Mouse (Mus musculus) forebrain, embryonic 16.5 days (tissue): ENCODE results near the gene Pde6d. TPM values are rescaled to one million over a fixed set of nuclear protein-coding genes. Genes with fewer than 3 reads are reported as not detected.

ENCODE experiments used
- ATAC-seq: fragments of 200-750 bp; cut with Nextera tagmentation; 2 replicates; pipeline ENCODE4 v1.8.0; 2017; ENCODE audit warnings: mild to moderate bottlenecking, moderate library complexity
- H3K27ac ChIP-seq: fragments of 300-500 bp; sonication (generic); 2 replicates; pipeline ENCODE4 v1.5.1; 2014; ENCODE audit warnings: low read length, control low read depth
- H3K27me3 ChIP-seq: fragments of 300-500 bp; sonication (generic); replicated peaks from 2 replicates; pipeline ENCODE4 v1.6.1; 2014; ENCODE audit warnings: low read length; ENCODE audit not compliant: control insufficient read depth, insufficient read depth
- H3K36me3 ChIP-seq: fragments of 300-500 bp; sonication (generic); 2 replicates; pipeline ENCODE4 v1.6.1; 2014; ENCODE audit not compliant: control insufficient read depth, insufficient read depth
- H3K4me1 ChIP-seq: fragments of 300-500 bp; sonication (generic); replicated peaks from 2 replicates; pipeline ENCODE4 v1.6.1; 2014; ENCODE audit warnings: low read length; ENCODE audit not compliant: control insufficient read depth, insufficient read depth
- H3K4me2 ChIP-seq: fragments of 300-500 bp; sonication (generic); 2 replicates; pipeline ENCODE4 v1.6.1; 2014; ENCODE audit warnings: mild to moderate bottlenecking, low read length, control low read depth
- H3K4me3 ChIP-seq: fragments of 300-500 bp; sonication (generic); replicated peaks from 2 replicates; pipeline ENCODE4 v1.5.1; 2014; ENCODE audit warnings: mild to moderate bottlenecking, low read length, control low read depth
- H3K9ac ChIP-seq: fragments of 300-500 bp; sonication (generic); replicated peaks from 2 replicates; pipeline ENCODE4 v1.6.1; 2014; ENCODE audit warnings: low read depth, low read length, control low read depth
- H3K9me3 ChIP-seq: fragments of 300-500 bp; sonication (generic); 2 replicates; pipeline ENCODE4 v1.6.1; 2016; ENCODE audit warnings: low read length; ENCODE audit not compliant: control insufficient read depth
- WGBS: fragments of 180-500 bp; shearing (Covaris S2); extraction: QIAGEN DNeasy Blood & Tissue Kit; methylation state at CpG from one replicate; pipeline ENCODE4 v1.1.7; 2014; 5-methylcytosine and 5-hydroxymethylcytosine counted together
- polyA plus RNA-seq: library from polyadenylated mRNA; unstranded; fragments of >200 nt; fragmentation: Nextera tagmentation; extraction: Ambion mirVana; gene quantifications from 2 replicates; pipeline ENCODE4 v1.2.1, GENCODE M21; 2015

The Pde6d gene
- 88.7 and 90.1 TPM in 2 replicates for polyA plus RNA-seq

- peak within 1 kb of the TSS; percentile 56 for H3K4me2 ChIP-seq
- H3K27me3 ChIP-seq = no peaks in the 10 kb centered on the region
- H3K36me3 ChIP-seq = no peaks in the 10 kb centered on the region
- WGBS = under 1% methylated on average over 26 of the region's 26 CpGs
- ATAC-seq = peak; percentile 98
- H3K4me3 ChIP-seq = peak within 1 kb of the TSS; percentile 90
- H3K27ac ChIP-seq = peak within 1 kb of the TSS; percentile 57; the same call in 1 of the 2 replicates
- no peaks in the 10 kb centered on the region for H3K9me3 ChIP-seq
- peak within 1 kb of the TSS; percentile 94 for H3K9ac ChIP-seq
- H3K4me1 ChIP-seq = peaks cover 17% of the 10 kb centered on the region
Observed at GRCm38 (mm10) chr1:86582451-86583096, at the start of gene Pde6d, which contains the start of gene Cops7b. TSS of gene Pde6d (minus strand) at chr1:86582629. TSS of gene Cops7b (plus strand) at chr1:86582904.

DNA sequence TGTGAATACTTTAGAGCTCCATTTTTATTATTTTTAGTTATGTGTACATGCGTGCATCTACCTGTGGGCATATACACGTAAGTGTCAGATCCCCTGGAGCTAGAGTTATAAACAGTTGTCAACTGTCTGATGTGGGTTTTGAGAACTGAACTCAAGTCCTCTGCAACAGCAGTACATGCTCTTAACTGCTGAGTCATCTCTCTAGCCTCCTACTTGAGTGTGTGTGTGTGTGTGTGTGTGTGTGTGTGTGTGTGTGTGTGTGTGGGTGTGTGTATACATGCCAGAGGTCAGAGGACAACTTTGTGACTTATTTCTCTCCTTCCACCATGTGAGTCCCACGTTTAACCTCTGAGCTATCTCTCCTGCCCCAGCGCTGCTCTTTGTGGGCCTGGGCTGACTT lies 48.1 kb upstream of the Pde6d start:
- 0 out of 2 replicates have a peak, but pooled peaks cover 4% of the 10 kb centered on the region for H3K4me1 ChIP-seq
- 85% methylated on average over 4 of the region's 4 CpGs for WGBS
- no peak for ATAC-seq

GRCm38 (mm10) chr1:86629936-86630335 lies 47.5 kb upstream of the Pde6d start:
- ATAC-seq = no peak
- H3K36me3 ChIP-seq = no peaks in the 10 kb centered on the region
- H3K27ac ChIP-seq = no peak overlapping the region
- no peaks in the 10 kb centered on the region for H3K27me3 ChIP-seq
- no peak overlapping the region for H3K9ac ChIP-seq
- 34% methylated on average over 4 of the region's 4 CpGs for WGBS
- no peak overlapping the region for H3K4me3 ChIP-seq
- H3K4me2 ChIP-seq = no peak overlapping the region
- no peaks in the 10 kb centered on the region for H3K9me3 ChIP-seq
- H3K4me1 ChIP-seq = 0 out of 2 replicates have a peak, but pooled peaks cover 4% of the 10 kb centered on the region

More for the DNA sequence above, 48.1 kb upstream of the Pde6d start:
- Histone ChIP-seq H3K4me2 (no peak overlapping the region), H3K27me3 (no peaks in the 10 kb centered on the region), H3K9ac (no peak overlapping the region), H3K4me3 (no peak overlapping the region), H3K27ac (no peak overlapping the region), H3K36me3 (no peaks in the 10 kb centered on the region), H3K9me3 (no peaks in the 10 kb centered on the region)

GRCm38 (mm10) chr1:86628270-86628669 lies 45.8 kb upstream of the Pde6d start:
- Histone ChIP-seq H3K4me1 (no peaks in the 10 kb centered on the region), H3K4me2 (no peak overlapping the region), H3K27ac (no peak overlapping the region), H3K9ac (no peak overlapping the region), H3K36me3 (no peaks in the 10 kb centered on the region), H3K9me3 (no peaks in the 10 kb centered on the region), H3K27me3 (no peaks in the 10 kb centered on the region), H3K4me3 (no peak overlapping the region)
- WGBS = 81% methylated on average over 3 of the region's 3 CpGs
- no peak for ATAC-seq

GRCm38 (mm10) chr1:86623001-86624000 lies 40.9 kb upstream of the Pde6d start:
- Histone ChIP-seq H3K27ac (no peak overlapping the region), H3K9me3 (no peaks in the 10 kb centered on the region), H3K4me2 (no peak overlapping the region), H3K27me3 (no peaks in the 10 kb centered on the region), H3K9ac (no peak overlapping the region), H3K4me3 (no peak overlapping the region), H3K4me1 (no peaks in the 10 kb centered on the region), H3K36me3 (no peaks in the 10 kb centered on the region)
- 72% methylated on average over 16 of the region's 16 CpGs for whole genome bisulfite sequencing
- no peak for ATAC-seq

DNA sequence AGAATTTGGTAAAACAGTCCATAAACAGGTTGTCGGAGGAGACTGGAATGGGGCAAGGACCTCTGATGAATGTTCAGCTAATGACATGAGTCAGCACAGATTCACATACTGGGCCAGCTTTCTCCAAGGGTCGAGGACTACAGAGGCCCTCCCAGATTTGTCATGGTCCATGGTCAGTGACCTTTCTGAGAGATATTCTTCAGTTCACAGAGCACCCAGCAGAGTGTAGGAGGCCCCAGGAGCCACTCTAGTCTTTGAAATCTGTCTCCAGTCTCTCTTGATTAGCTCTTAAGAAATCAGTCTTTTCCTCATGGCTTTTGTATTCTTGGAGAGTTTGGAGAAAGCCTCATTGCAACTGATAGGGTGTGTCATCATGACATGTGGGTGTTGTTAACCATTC lies 39.9 kb upstream of the Pde6d start:
- no peaks in the 10 kb centered on the region for H3K27me3 ChIP-seq
- no peak overlapping the region for H3K27ac ChIP-seq
- no peaks in the 10 kb centered on the region for H3K4me1 ChIP-seq
- H3K4me3 ChIP-seq = no peak overlapping the region
- H3K4me2 ChIP-seq = no peak overlapping the region
- no peaks in the 10 kb centered on the region for H3K36me3 ChIP-seq
- H3K9me3 ChIP-seq = no peaks in the 10 kb centered on the region
- no peak for ATAC-seq
- WGBS = 73% methylated on average over 2 of the region's 2 CpGs
- no peak overlapping the region for H3K9ac ChIP-seq

DNA sequence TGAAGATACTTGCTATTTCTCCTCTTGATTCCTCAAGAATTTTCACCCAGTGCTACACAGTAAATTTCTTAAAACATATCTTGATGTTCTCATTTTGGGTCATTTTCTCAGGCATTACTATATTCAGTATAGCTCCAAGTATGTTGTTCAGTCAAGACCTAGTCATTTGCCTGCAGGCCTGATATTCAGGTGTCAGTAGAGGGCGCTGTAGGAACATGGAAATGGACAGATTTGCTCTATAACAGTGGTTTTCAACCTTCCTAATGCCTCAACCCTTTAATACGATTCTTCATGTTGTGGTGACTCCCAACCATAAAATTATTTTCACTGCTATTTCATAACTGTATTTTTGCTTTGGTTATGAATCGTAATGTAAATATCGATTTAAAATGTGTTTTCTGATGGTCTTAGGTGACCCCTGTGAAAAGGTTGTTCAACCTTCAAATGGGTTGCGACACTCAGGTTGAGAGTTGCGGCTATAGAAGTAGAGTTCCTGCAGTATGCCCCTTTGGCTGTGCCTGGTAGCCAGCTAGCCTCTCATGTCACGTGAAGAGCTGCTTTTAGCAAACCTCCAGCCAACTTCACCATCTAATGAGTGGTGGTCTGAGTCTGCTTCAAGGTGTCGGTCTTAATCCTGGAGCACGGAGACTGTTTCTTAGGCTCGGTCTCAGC lies 36.2 kb upstream of the Pde6d start:
- Histone ChIP-seq H3K27ac (no peak overlapping the region), H3K4me1 (no peaks in the 10 kb centered on the region), H3K9me3 (no peaks in the 10 kb centered on the region), H3K36me3 (no peaks in the 10 kb centered on the region), H3K27me3 (no peaks in the 10 kb centered on the region), H3K4me2 (no peak overlapping the region), H3K9ac (no peak overlapping the region), H3K4me3 (no peak overlapping the region)
- WGBS = 61% methylated on average over 10 of the region's 10 CpGs
- ATAC-seq = peak; percentile 67; the same call in 1 of the 2 replicates

- ATAC-seq = peak; percentile 52
Observed at GRCm38 (mm10) chr1:86614269-86614668, 31.8 kb upstream of the Pde6d start.

DNA sequence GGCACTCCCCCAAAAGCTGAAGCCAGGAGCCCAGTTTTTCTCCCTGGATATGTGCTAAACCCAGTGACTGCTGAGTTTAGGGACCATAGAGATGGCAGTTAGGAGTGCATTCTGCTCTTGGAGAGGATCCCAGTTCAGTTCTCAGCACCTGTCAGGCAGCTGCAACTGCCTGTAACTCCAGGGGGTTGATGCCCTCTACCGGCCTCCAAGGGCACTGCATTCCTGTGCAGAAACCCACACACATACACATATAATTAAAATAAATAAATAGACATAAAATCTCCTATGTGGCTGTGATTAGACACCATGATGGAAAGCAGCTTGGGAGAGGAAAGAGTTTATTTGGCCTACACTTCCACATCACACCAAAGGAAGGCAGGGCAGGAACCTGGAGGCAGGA lies 29.7 kb upstream of the Pde6d start:
- no peak overlapping the region for H3K27ac ChIP-seq
- no peak overlapping the region for H3K9ac ChIP-seq
- H3K4me2 ChIP-seq = no peak overlapping the region
- H3K36me3 ChIP-seq = peaks cover 4% of the 10 kb centered on the region; the same call in 1 of the 2 replicates
- no peaks in the 10 kb centered on the region for H3K4me1 ChIP-seq
- WGBS = 72% methylated on average over 1 of the region's 1 CpGs
- no peaks in the 10 kb centered on the region for H3K27me3 ChIP-seq
- no peak for ATAC-seq
- H3K9me3 ChIP-seq = no peaks in the 10 kb centered on the region
- H3K4me3 ChIP-seq = no peak overlapping the region

More at GRCm38 (mm10) chr1:86614269-86614668, 31.8 kb upstream of the Pde6d start:
- no peaks in the 10 kb centered on the region for H3K36me3 ChIP-seq
- H3K4me2 ChIP-seq = no peak overlapping the region
- H3K27ac ChIP-seq = no peak overlapping the region
- H3K9ac ChIP-seq = no peak overlapping the region
- no peaks in the 10 kb centered on the region for H3K4me1 ChIP-seq
- H3K27me3 ChIP-seq = no peaks in the 10 kb centered on the region
- H3K9me3 ChIP-seq = no peaks in the 10 kb centered on the region
- no peak overlapping the region for H3K4me3 ChIP-seq
